ENCODE assay signal across 16 mouse cellular contexts in the genomic region with DNA sequence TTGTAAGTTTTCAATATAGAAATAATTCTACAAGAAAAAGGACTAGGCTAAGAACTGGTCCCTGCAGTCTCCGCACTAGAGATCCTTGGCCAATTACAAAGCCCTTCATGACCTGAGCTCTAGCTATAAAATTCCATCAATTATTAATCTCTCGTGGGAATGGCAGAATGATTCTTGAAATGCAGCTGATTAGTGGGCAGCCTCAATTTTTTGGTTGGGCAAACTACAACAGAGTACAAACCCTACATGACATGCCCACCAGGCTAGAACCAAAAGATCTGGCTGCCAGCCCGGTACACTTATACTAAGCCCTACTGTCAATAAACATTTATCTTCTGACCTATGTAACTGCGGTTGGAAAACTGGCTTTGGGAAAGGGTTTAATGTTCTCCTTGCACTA. TPM values are rescaled to one million over a fixed set of nuclear protein-coding genes. Genes with fewer than 3 reads are reported as not detected.
DNase-seq lines count a peak whose midpoint lies in the region; ATAC-seq and TF ChIP-seq lines count a peak whose summit lies in the region.
"Had no signal": no experiment of that assay in that cellular context is flagged by ENCODE, and none has a peak within 500 bp of the region (broad histone marks: within the 10 kb centered on the region; RNA-seq: fewer than 3 reads in every experiment).

No protein-coding gene starts in this region.

- TF ChIP-seq CTCF in lung, postnatal 0 days (IDR thresholded peaks at IDR 0.05) = no peak
- TF ChIP-seq CTCF in kidney, postnatal 0 days (IDR thresholded peaks at IDR 0.05; ENCODE audit: low read depth) = no peak

- TF ChIP-seq EP300 in lung, postnatal 0 days (IDR thresholded peaks at IDR 0.05) = no peak

- H3K4me3 ChIP-seq in heart, embryonic 13.5 days = no peak overlapping the region
- no peak overlapping the region for H3K4me3 ChIP-seq in heart, embryonic 11.5 days (ENCODE audit: low read depth, low read length)
- no peak overlapping the region for H3K4me3 ChIP-seq in lung, postnatal 0 days (ENCODE audit: low read depth, low read length)
- no peak overlapping the region for H3K4me3 ChIP-seq in kidney, postnatal 0 days (replicated peaks; ENCODE audit: low read depth, low read length)
- H3K4me3 ChIP-seq in stomach, embryonic 16.5 days (replicated peaks; ENCODE audit: low read length) = no peak overlapping the region
- H3K4me3 ChIP-seq: hindbrain, embryonic 15.5 days; limb, embryonic 12.5 days; midbrain, embryonic 15.5 days; neural tube, embryonic 12.5 days had no signal

- no peaks in the 10 kb centered on the region for H3K9me3 ChIP-seq in heart, embryonic 13.5 days
- H3K9me3 ChIP-seq in heart, embryonic 11.5 days (replicated peaks; ENCODE audit: control insufficient read depth, low read length) = no peaks in the 10 kb centered on the region
- H3K9me3 ChIP-seq in lung, postnatal 0 days (ENCODE audit: low read length) = no peaks in the 10 kb centered on the region
- no peaks in the 10 kb centered on the region for H3K9me3 ChIP-seq in kidney, postnatal 0 days (replicated peaks; ENCODE audit: low read length)
- H3K9me3 ChIP-seq in stomach, embryonic 16.5 days (replicated peaks; ENCODE audit: control insufficient read depth, low read length) = no peaks in the 10 kb centered on the region
- H3K9me3 ChIP-seq: hindbrain, embryonic 15.5 days; limb, embryonic 12.5 days; midbrain, embryonic 15.5 days; neural tube, embryonic 12.5 days had no signal

- H3K36me3 ChIP-seq in heart, embryonic 13.5 days = peaks cover 26% of the 10 kb centered on the region
- H3K36me3 ChIP-seq in heart, embryonic 11.5 days (ENCODE audit: control insufficient read depth, insufficient read depth, low read length) = peaks cover 3% of the 10 kb centered on the region; the same call in 1 of the 2 replicates
- H3K36me3 ChIP-seq in lung, postnatal 0 days (ENCODE audit: insufficient read depth, low read length) = no peaks in the 10 kb centered on the region
- no peaks in the 10 kb centered on the region for H3K36me3 ChIP-seq in kidney, postnatal 0 days (ENCODE audit: insufficient read depth, low read length)
- no peaks in the 10 kb centered on the region for H3K36me3 ChIP-seq in stomach, embryonic 16.5 days (ENCODE audit: control insufficient read depth, insufficient read depth, low read length)
- H3K36me3 ChIP-seq: hindbrain, embryonic 15.5 days; midbrain, embryonic 15.5 days; neural tube, embryonic 12.5 days had no signal

- H3K27ac ChIP-seq in heart, embryonic 13.5 days (replicated peaks) = 0 out of 2 replicates have a peak overlapping the region, but pooled peaks have one; percentile 24
- H3K27ac ChIP-seq in heart, embryonic 11.5 days (ENCODE audit: low read depth, low read length) = no peak overlapping the region
- H3K27ac ChIP-seq in lung, postnatal 0 days (ENCODE audit: low read length) = no peak overlapping the region
- peak overlapping the region; percentile 62; the same call in 1 of the 2 replicates for H3K27ac ChIP-seq in kidney, postnatal 0 days
- no peak overlapping the region for H3K27ac ChIP-seq in stomach, embryonic 16.5 days (ENCODE audit: low read length)
- H3K27ac ChIP-seq: hindbrain, embryonic 15.5 days; limb, embryonic 12.5 days; midbrain, embryonic 15.5 days; neural tube, embryonic 12.5 days had no signal

- H3K27me3 ChIP-seq in heart, embryonic 13.5 days (replicated peaks) = no peaks in the 10 kb centered on the region
- no peaks in the 10 kb centered on the region for H3K27me3 ChIP-seq in heart, embryonic 11.5 days (ENCODE audit: control insufficient read depth, insufficient read depth, low read length)
- H3K27me3 ChIP-seq in lung, postnatal 0 days (replicated peaks; ENCODE audit: insufficient read depth, low read length) = no peaks in the 10 kb centered on the region
- no peaks in the 10 kb centered on the region for H3K27me3 ChIP-seq in kidney, postnatal 0 days (ENCODE audit: insufficient read depth, low read length)
- no peaks in the 10 kb centered on the region for H3K27me3 ChIP-seq in stomach, embryonic 16.5 days (ENCODE audit: control insufficient read depth, insufficient read depth, low read length)
- H3K27me3 ChIP-seq: hindbrain, embryonic 15.5 days; limb, embryonic 12.5 days; midbrain, embryonic 15.5 days; neural tube, embryonic 12.5 days had no signal

- WGBS in heart, embryonic 13.5 days = 66% methylated on average over 4 of the region's 4 CpGs
- WGBS in heart, embryonic 11.5 days (ENCODE audit: insufficient replicate concordance) = 78% methylated on average over 4 of the region's 4 CpGs
- WGBS in lung, postnatal 0 days = 46% methylated on average over 4 of the region's 4 CpGs
- WGBS in kidney, postnatal 0 days = 36% methylated on average over 4 of the region's 4 CpGs
- WGBS in stomach, embryonic 16.5 days = 40% methylated on average over 4 of the region's 4 CpGs

- H3K4me2 ChIP-seq in heart, embryonic 13.5 days = no peak overlapping the region
- no peak overlapping the region for H3K4me2 ChIP-seq in heart, embryonic 11.5 days
- H3K4me2 ChIP-seq in lung, postnatal 0 days (replicated peaks; ENCODE audit: low read depth, low read length) = no peak overlapping the region
- H3K4me2 ChIP-seq in kidney, postnatal 0 days (ENCODE audit: low read length) = no peak overlapping the region
- no peak overlapping the region for H3K4me2 ChIP-seq in stomach, embryonic 16.5 days (ENCODE audit: low read depth, low read length)
- H3K4me2 ChIP-seq: hindbrain, embryonic 15.5 days; limb, embryonic 12.5 days; midbrain, embryonic 15.5 days; neural tube, embryonic 12.5 days had no signal

- no peak overlapping the region for H3K9ac ChIP-seq in heart, embryonic 13.5 days
- no peak overlapping the region for H3K9ac ChIP-seq in heart, embryonic 11.5 days (ENCODE audit: low read depth, low read length)
- no peak overlapping the region for H3K9ac ChIP-seq in lung, postnatal 0 days (replicated peaks; ENCODE audit: low read depth)
- no peak overlapping the region for H3K9ac ChIP-seq in kidney, postnatal 0 days (ENCODE audit: low read depth, low read length)
- no peak overlapping the region for H3K9ac ChIP-seq in stomach, embryonic 16.5 days (ENCODE audit: low read length)
- H3K9ac ChIP-seq: hindbrain, embryonic 15.5 days; limb, embryonic 12.5 days; midbrain, embryonic 15.5 days; neural tube, embryonic 12.5 days had no signal

- peaks cover 25% of the 10 kb centered on the region for H3K4me1 ChIP-seq in heart, embryonic 13.5 days
- no peaks in the 10 kb centered on the region; the same call in 1 of the 2 replicates for H3K4me1 ChIP-seq in heart, embryonic 11.5 days (ENCODE audit: control insufficient read depth, insufficient read depth, low read length)
- no peaks in the 10 kb centered on the region for H3K4me1 ChIP-seq in lung, postnatal 0 days (ENCODE audit: insufficient read depth, low read depth, low read length)
- peaks cover 4% of the 10 kb centered on the region; the same call in 1 of the 2 replicates for H3K4me1 ChIP-seq in kidney, postnatal 0 days (replicated peaks; ENCODE audit: insufficient read depth, low read length)
- peaks cover 7% of the 10 kb centered on the region; the same call in 1 of the 2 replicates for H3K4me1 ChIP-seq in stomach, embryonic 16.5 days (ENCODE audit: control insufficient read depth, insufficient read depth, low read length)
- H3K4me1 ChIP-seq: hindbrain, embryonic 15.5 days; neural tube, embryonic 12.5 days had no signal

- ATAC-seq in heart, embryonic 13.5 days (ENCODE audit: extremely low read depth, insufficient number of reproducible peaks, low FRiP score, low TSS enrichment) = no peak
- ATAC-seq in heart, embryonic 11.5 days (replicated peaks; ENCODE audit: insufficient number of reproducible peaks, low FRiP score, low TSS enrichment) = no peak
- ATAC-seq in lung, postnatal 0 days = 0 out of 2 replicates have a peak, but pooled peaks have one; percentile 21
- peak; percentile 57; the same call in 1 of the 2 replicates for ATAC-seq in kidney, postnatal 0 days (replicated peaks; ENCODE audit: low FRiP score, low read depth)
- peak; percentile 39; the same call in 1 of the 2 replicates for ATAC-seq in stomach, embryonic 16.5 days (ENCODE audit: insufficient read depth, low FRiP score)
- ATAC-seq: midbrain, embryonic 15.5 days had no signal

- peak; percentile 19 for DNase-seq in lung, postnatal 0 days (ENCODE audit: low spot score)
- DNase-seq in lung, postnatal 36 days = no peak
- DNase-seq in kidney, postnatal 0 days (ENCODE audit: low spot score) = peak; percentile 32
- DNase-seq in layer of hippocampus, postnatal 10 days (ENCODE audit: low spot score in 2 of 2) = no peak
- DNase-seq in testis, postnatal 10 days (ENCODE audit: low spot score) = no peak
- DNase-seq: adrenal gland, postnatal 10 days; cerebellum, postnatal 14 days; gastrocnemius, postnatal 36 days; thymus, adult 2 months had no signal

RNA-seq across cellular contexts. Expression of a gene that starts 29.0 kb away (rescaled TPM):
- polyA plus RNA-seq in heart, embryonic 13.5 days (2015; fragmentation: Nextera tagmentation; extraction: Ambion mirVana) = 43.1 and 48.1 TPM in 2 replicates
- polyA plus RNA-seq in heart, embryonic 11.5 days (2014; fragmentation: Nextera tagmentation; extraction: Ambion mirVana) = 47.9 and 58.6 TPM in 2 replicates
- polyA plus RNA-seq in lung, postnatal 0 days (2015; fragmentation: Nextera tagmentation; extraction: Ambion mirVana) = 66.9 and 74.8 TPM in 2 replicates
- polyA plus RNA-seq in kidney, postnatal 0 days (2015; fragmentation: Nextera tagmentation; extraction: Ambion mirVana) = 65.0 and 65.4 TPM in 2 replicates
- polyA plus RNA-seq in stomach, embryonic 16.5 days (2015; fragmentation: Nextera tagmentation; extraction: Ambion mirVana) = 82.2 and 90.1 TPM in 2 replicates
- total RNA-seq in layer of hippocampus, postnatal 10 days (2021) = 10 to 100 TPM; 97.9 to 99.2 TPM

RNA-seq across cellular contexts. Expression of a gene that starts 39.1 kb away (rescaled TPM):
- polyA plus RNA-seq in heart, embryonic 13.5 days (2015; fragmentation: Nextera tagmentation; extraction: Ambion mirVana) = 3.1 and 3.4 TPM in 2 replicates
- polyA plus RNA-seq in heart, embryonic 11.5 days (2014; fragmentation: Nextera tagmentation; extraction: Ambion mirVana) = 0.93 and 1.0 TPM in 2 replicates
- polyA plus RNA-seq in lung, postnatal 0 days (2015; fragmentation: Nextera tagmentation; extraction: Ambion mirVana) = 0.26 TPM in 1 of 2 replicates, not detected in the other
- polyA plus RNA-seq in kidney, postnatal 0 days (2015; fragmentation: Nextera tagmentation; extraction: Ambion mirVana) = 1.1 and 1.6 TPM in 2 replicates
- 2.6 and 3.4 TPM in 2 replicates for polyA plus RNA-seq in stomach, embryonic 16.5 days (2015; fragmentation: Nextera tagmentation; extraction: Ambion mirVana)
- total RNA-seq in layer of hippocampus, postnatal 10 days (2021) = under 1 TPM; 0.60 to 0.64 TPM

Comparison
In these comparisons a context has a peak if more than half of its experiments do, and no peak if none do; other contexts are left out.
1. H3K27ac ChIP-seq: peak in heart, embryonic 13.5 days (single experiment) and kidney, postnatal 0 days (single experiment); none in heart, embryonic 11.5 days (single experiment), lung, postnatal 0 days (single experiment) and stomach, embryonic 16.5 days (single experiment).
2. DNase-seq: peak in lung, postnatal 0 days (single experiment) and kidney, postnatal 0 days (single experiment); none in lung, postnatal 36 days (single experiment), layer of hippocampus, postnatal 10 days (0 of 2) and testis, postnatal 10 days (single experiment).
3. ATAC-seq: peak in lung, postnatal 0 days (single experiment), kidney, postnatal 0 days (single experiment) and stomach, embryonic 16.5 days (single experiment); none in heart, embryonic 13.5 days (single experiment) and heart, embryonic 11.5 days (single experiment).